ENCODE assay signal across 18 mouse cellular contexts in genomic region chr16:93533205-93533604, GRCm38 (mm10).
DNase-seq lines count a peak whose midpoint lies in the region; ATAC-seq and TF ChIP-seq lines count a peak whose summit lies in the region.
"Had no signal": no experiment of that assay in that cellular context is flagged by ENCODE, and none has a peak within 500 bp of the region (broad histone marks: within the 10 kb centered on the region; RNA-seq: fewer than 3 reads in every experiment).

No protein-coding gene starts in this region.

- H3K36me3 ChIP-seq in lung, embryonic 14.5 days (ENCODE audit: insufficient read depth) = no peaks in the 10 kb centered on the region
- H3K36me3 ChIP-seq in embryonic facial prominence, embryonic 12.5 days = no peaks in the 10 kb centered on the region
- no peaks in the 10 kb centered on the region for H3K36me3 ChIP-seq in limb, embryonic 10.5 days
- no peaks in the 10 kb centered on the region for H3K36me3 ChIP-seq in stomach, postnatal 0 days (ENCODE audit: control insufficient read depth, insufficient read depth, low read length)
- H3K36me3 ChIP-seq: heart, embryonic 13.5 days; hindbrain, embryonic 15.5 days; liver, embryonic 15.5 days had no signal

- WGBS in lung, embryonic 14.5 days = 2% methylated on average over 4 of the region's 4 CpGs
- 3% methylated on average over 4 of the region's 4 CpGs for WGBS in embryonic facial prominence, embryonic 12.5 days
- 8% methylated on average over 4 of the region's 4 CpGs for WGBS in limb, embryonic 10.5 days
- WGBS in stomach, postnatal 0 days = 2% methylated on average over 4 of the region's 4 CpGs

- H3K27ac ChIP-seq in lung, embryonic 14.5 days (ENCODE audit: low read depth) = 0 out of 2 replicates have a peak overlapping the region, but pooled peaks have one; percentile 55
- 0 out of 2 replicates have a peak overlapping the region, but pooled peaks have one; percentile 46 for H3K27ac ChIP-seq in embryonic facial prominence, embryonic 12.5 days
- H3K27ac ChIP-seq in limb, embryonic 10.5 days = 0 out of 2 replicates have a peak overlapping the region, but pooled peaks have one; percentile 26
- peak overlapping the region; percentile 50 for H3K27ac ChIP-seq in stomach, postnatal 0 days (replicated peaks)
- H3K27ac ChIP-seq: gastrocnemius, adult 2 months; heart, embryonic 13.5 days; hindbrain, embryonic 15.5 days; liver, embryonic 15.5 days had no signal

- no peaks in the 10 kb centered on the region for H3K27me3 ChIP-seq in lung, embryonic 14.5 days (ENCODE audit: insufficient read depth, low read length)
- no peaks in the 10 kb centered on the region for H3K27me3 ChIP-seq in embryonic facial prominence, embryonic 12.5 days
- no peaks in the 10 kb centered on the region for H3K27me3 ChIP-seq in limb, embryonic 10.5 days (ENCODE audit: low read depth, poor library complexity, severe bottlenecking)
- H3K27me3 ChIP-seq in stomach, postnatal 0 days (ENCODE audit: control insufficient read depth, insufficient read depth, low read length) = no peaks in the 10 kb centered on the region
- H3K27me3 ChIP-seq: hindbrain, embryonic 15.5 days; liver, embryonic 15.5 days had no signal

- DNase-seq in lung, embryonic 14.5 days = peak; percentile 59
- no peak for DNase-seq in lung, postnatal 10 days
- no peak for DNase-seq in limb, embryonic 10.5 days (ENCODE audit: low spot score)
- peak; percentile 63 for DNase-seq in stomach, postnatal 0 days (ENCODE audit: low spot score)
- no peak for DNase-seq in layer of hippocampus, postnatal 36 days
- DNase-seq: cerebellum, adult 9-11 months; embryo, embryonic 11 days; gastrocnemius, adult 2 months; heart, postnatal 36 days; kidney, adult 2 months; spleen, adult 18-20 months had no signal

- TF ChIP-seq CTCF in lung, embryonic 14.5 days (IDR thresholded peaks at IDR 0.05; ENCODE audit: low read depth) = no peak
- TF ChIP-seq CTCF in stomach, postnatal 0 days (IDR thresholded peaks at IDR 0.05; ENCODE audit: low read depth) = no peak

- no peak overlapping the region for H3K4me2 ChIP-seq in lung, embryonic 14.5 days
- no peak overlapping the region for H3K4me2 ChIP-seq in embryonic facial prominence, embryonic 12.5 days (replicated peaks)
- H3K4me2 ChIP-seq in stomach, postnatal 0 days (replicated peaks; ENCODE audit: low read depth) = no peak overlapping the region
- H3K4me2 ChIP-seq: heart, embryonic 13.5 days; hindbrain, embryonic 15.5 days; liver, embryonic 15.5 days had no signal

- no peaks in the 10 kb centered on the region for H3K4me1 ChIP-seq in lung, embryonic 14.5 days (ENCODE audit: insufficient read depth)
- H3K4me1 ChIP-seq in embryonic facial prominence, embryonic 12.5 days = peaks cover 12% of the 10 kb centered on the region
- H3K4me1 ChIP-seq in limb, embryonic 10.5 days = peaks cover 9% of the 10 kb centered on the region
- H3K4me1 ChIP-seq in stomach, postnatal 0 days (replicated peaks; ENCODE audit: control insufficient read depth, insufficient read depth) = no peaks in the 10 kb centered on the region
- H3K4me1 ChIP-seq: hindbrain, embryonic 15.5 days; liver, embryonic 15.5 days; megakaryocyte, embryonic 14.5 days had no signal

- TF ChIP-seq EP300 in stomach, postnatal 0 days (optimal IDR thresholded peaks at IDR 0.05) = no peak

- no peak overlapping the region for H3K4me3 ChIP-seq in lung, embryonic 14.5 days (ENCODE audit: low read depth, low read length)
- H3K4me3 ChIP-seq in embryonic facial prominence, embryonic 12.5 days = no peak overlapping the region
- H3K4me3 ChIP-seq in limb, embryonic 10.5 days = no peak overlapping the region
- H3K4me3 ChIP-seq in stomach, postnatal 0 days (ENCODE audit: low read depth, low read length) = no peak overlapping the region
- H3K4me3 ChIP-seq: gastrocnemius, adult 2 months; heart, embryonic 13.5 days; hindbrain, embryonic 15.5 days; liver, embryonic 15.5 days; megakaryocyte, embryonic 14.5 days had no signal

- no peaks in the 10 kb centered on the region for H3K9me3 ChIP-seq in lung, embryonic 14.5 days (ENCODE audit: low read depth, low read length)
- no peaks in the 10 kb centered on the region for H3K9me3 ChIP-seq in embryonic facial prominence, embryonic 12.5 days
- no peaks in the 10 kb centered on the region for H3K9me3 ChIP-seq in limb, embryonic 10.5 days (replicated peaks)
- no peaks in the 10 kb centered on the region for H3K9me3 ChIP-seq in stomach, postnatal 0 days (ENCODE audit: control insufficient read depth, low read length)
- H3K9me3 ChIP-seq: heart, embryonic 13.5 days; hindbrain, embryonic 15.5 days; liver, embryonic 15.5 days; megakaryocyte, embryonic 14.5 days had no signal

- ATAC-seq in lung, embryonic 14.5 days (ENCODE audit: insufficient read depth) = peak; percentile 84
- peak; percentile 79 for ATAC-seq in embryonic facial prominence, embryonic 12.5 days (ENCODE audit: insufficient number of reproducible peaks, insufficient read depth, low FRiP score, low TSS enrichment)
- peak; percentile 25; the same call in 1 of the 2 replicates for ATAC-seq in stomach, postnatal 0 days (ENCODE audit: low FRiP score, low TSS enrichment)
- no peak for ATAC-seq in cerebellum, adult (ENCODE audit: insufficient number of reproducible peaks, low FRiP score, low TSS enrichment)
- ATAC-seq: forebrain, embryonic 16.5 days had no signal

- H3K9ac ChIP-seq in lung, embryonic 14.5 days = no peak overlapping the region
- H3K9ac ChIP-seq in embryonic facial prominence, embryonic 12.5 days = no peak overlapping the region
- H3K9ac ChIP-seq in stomach, postnatal 0 days (ENCODE audit: low read length) = no peak overlapping the region
- H3K9ac ChIP-seq: heart, embryonic 13.5 days; hindbrain, embryonic 15.5 days; liver, embryonic 15.5 days had no signal

Comparison
In these comparisons a context has a peak if more than half of its experiments do, and no peak if none do; other contexts are left out.
1. DNase-seq: peak in lung, embryonic 14.5 days (single experiment) and stomach, postnatal 0 days (single experiment); none in lung, postnatal 10 days (single experiment), limb, embryonic 10.5 days (single experiment) and layer of hippocampus, postnatal 36 days (0 of 2).
2. Peak in every context shown above with its lines, with median percentiles within 50 percentile points of each other: H3K27ac ChIP-seq.